Mouse (Mus musculus): Measurements from ENCODE around the gene Fabp3. TPM values are rescaled to one million over a fixed set of nuclear protein-coding genes. Genes with fewer than 3 reads are reported as not detected.

Fabp3 gene
- 2.2 and 2.6 TPM in 2 replicates for polyA plus RNA-seq (2012; rRNA removed)

DNA sequence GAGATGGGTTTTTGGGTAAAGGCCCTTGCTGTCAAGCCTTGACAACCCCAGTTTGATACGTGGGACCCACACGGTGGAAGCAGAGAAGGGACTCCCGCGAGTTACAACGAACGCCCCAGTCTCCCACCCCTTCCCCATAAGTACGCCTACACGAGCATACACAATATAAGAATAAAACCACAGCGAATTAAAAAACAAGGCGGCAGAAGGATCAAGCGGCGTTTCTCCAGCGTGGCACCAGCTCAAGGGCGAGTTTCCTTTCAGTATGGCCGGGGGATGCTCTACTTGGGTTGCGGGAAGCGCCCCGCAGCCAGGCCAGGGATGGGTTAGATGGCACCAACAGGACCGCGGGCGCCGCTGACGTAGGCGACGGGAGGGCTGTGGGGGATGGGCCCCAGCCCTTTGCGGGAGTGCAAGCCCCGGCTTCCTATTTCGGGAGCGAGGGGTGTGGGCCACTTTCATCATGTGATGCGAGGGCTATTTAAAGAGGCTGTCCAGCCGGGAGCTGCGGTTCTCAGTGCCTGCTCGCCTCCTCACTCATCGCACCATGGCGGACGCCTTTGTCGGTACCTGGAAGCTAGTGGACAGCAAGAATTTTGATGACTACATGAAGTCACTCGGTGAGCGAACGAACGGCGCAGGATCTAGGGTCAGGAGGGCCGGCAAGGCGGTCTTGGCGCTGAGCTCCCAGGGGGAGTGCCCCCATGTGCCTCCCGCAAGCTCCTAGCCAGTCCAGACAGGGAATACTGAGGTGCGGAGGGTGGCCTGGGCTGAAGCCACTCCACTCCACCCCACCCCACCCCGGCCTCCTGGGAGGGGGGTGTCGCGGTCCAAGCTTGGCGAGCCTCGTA is at the start of gene Fabp3, which contains the start of gene Gm10570:
TSS of gene Fabp3 (plus strand) at position 365 of the 851 bp plus-strand sequence.
TSS of gene Gm10570 (minus strand) at position 444 of the 851 bp plus-strand sequence.
- no peak for DNase-seq (ENCODE audit: low read depth, low spot score)
- WGBS: 2% methylated on average over 52 of the region's 52 CpGs

GRCm38 (mm10) chr4:130260406-130260805 is 48.0 kb upstream of the Fabp3 start:
- WGBS: 41% methylated on average over 5 of the region's 5 CpGs
- DNase-seq (ENCODE audit: low read depth, low spot score): no peak

DNA sequence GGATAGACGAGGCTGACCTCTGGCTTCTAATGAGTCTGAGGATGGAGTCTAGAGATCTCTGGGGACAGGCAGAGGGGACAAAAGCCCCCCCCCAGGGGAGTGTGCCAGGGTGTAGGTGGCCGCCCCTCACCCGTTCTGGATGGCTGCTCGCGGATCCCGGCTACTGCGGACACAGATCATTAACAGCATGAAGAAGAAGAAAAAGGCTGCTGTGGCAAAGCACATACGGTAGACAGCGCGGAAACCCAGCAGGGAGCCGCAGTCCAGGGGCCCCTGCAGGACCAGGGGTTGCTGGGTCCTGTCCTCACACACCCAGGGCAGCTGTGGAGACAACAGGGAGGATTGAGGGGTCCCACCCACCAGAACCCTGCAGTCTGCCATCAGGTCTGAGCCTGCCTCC is 44.3 kb upstream of the Fabp3 start:
- 82% methylated on average over 11 of the region's 11 CpGs for WGBS
- DNase-seq (ENCODE audit: low read depth, low spot score): no peak

DNA sequence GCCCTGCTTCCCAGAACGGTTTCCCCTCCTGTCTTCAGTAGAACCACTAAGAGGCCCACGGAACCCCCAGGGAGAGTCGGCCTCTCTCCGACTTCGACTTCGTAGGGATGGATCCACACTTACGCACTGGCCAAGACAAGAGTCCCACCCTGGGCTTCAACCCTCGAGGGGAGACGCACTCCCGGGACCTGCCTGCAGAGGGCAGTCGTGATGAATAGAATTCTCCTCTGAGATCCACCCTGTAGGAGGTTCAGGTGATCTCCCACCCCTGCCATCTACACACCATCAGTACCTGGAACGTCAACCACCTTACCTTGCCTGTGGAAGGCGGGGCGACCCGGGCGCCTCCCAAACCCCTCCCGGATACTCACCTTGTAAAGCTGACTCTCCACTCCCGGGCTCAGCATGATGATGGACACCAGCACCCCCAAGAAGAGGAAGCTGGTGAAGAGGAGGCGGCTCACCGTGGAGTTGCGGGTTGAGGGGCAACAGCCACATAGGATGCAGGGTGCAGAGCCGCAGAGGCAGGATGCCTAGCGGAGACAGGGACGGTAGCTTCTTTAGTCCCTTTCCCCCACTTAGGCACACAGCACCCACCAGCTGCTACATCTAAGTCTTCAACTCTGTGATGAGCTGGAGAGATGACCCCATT is 43.6 kb upstream of the Fabp3 start:
- DNase-seq (ENCODE audit: low read depth, low spot score): no peak

DNA sequence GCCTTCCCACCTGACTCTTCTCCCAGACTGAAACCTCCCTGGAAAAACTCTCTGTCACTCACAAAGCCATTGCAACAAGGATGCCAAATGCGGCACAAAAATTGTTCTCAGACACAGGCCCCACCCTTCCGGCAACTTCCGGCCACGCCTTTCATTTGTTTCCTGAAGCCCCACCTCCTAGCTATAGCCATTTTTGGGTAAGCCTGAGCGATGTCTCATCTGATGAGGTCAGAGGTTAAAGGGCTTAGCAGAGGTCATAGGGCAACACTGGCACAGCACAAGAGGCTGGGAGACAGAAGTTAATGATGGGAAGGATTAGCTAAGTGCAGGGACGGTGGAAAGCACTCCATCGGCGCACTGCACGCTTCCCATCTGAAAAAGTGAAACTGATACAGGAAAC is 41.8 kb upstream of the Fabp3 start:
- WGBS: 12% methylated on average over 9 of the region's 9 CpGs
- DNase-seq (ENCODE audit: low read depth, low spot score): no peak

More for the DNA sequence above, 43.6 kb upstream of the Fabp3 start:
- 34% methylated on average over 24 of the region's 24 CpGs for WGBS

DNA sequence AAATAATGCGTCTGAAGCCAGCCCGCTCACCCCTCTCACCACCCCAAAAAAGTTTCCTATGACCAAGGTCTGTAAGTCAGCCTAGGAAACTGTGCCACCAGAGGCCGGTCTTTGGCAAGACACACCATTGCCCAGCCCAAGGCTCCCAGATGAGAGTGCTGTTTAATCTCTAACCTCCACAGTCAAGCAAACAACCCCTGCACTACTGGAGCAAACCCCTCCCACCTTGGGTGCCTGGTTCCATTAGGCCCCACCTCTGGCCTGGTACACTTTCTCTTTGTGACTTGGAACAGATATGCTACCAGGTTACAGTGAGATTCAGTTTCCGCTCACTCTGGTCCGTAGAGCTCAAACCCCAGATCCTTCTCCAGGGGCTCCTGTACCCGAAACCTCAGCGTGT is 41.3 kb upstream of the Fabp3 start:
- no peak for DNase-seq (ENCODE audit: low read depth, low spot score)

DNA sequence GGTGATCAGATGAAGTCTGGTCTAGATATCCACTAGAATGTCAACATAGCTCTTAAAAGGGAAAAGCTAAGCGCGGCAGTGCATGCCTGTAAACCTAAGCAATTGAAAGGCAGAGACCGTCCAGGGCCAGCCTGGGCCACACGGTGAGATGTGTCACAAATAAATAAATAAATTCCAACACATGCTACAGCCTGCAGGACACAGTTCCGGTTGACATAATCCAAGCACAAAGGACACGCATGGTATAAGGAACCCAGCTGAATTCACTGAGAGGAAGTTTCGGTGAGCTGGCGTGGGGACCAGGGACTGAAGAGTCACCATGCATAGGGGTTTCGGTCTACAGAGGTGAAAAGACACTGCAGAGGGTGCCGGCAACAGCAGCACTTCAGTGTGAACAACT is 39.7 kb upstream of the Fabp3 start:
- WGBS: 83% methylated on average over 10 of the region's 10 CpGs
- no peak for DNase-seq (ENCODE audit: low read depth, low spot score)

More for the DNA sequence above, 41.3 kb upstream of the Fabp3 start:
- WGBS: 35% methylated on average over 7 of the region's 7 CpGs

GRCm38 (mm10) chr4:130270089-130270488 is 38.3 kb upstream of the Fabp3 start:
- 86% methylated on average over 8 of the region's 8 CpGs for WGBS
- no peak for DNase-seq (ENCODE audit: low read depth, low spot score)

DNA sequence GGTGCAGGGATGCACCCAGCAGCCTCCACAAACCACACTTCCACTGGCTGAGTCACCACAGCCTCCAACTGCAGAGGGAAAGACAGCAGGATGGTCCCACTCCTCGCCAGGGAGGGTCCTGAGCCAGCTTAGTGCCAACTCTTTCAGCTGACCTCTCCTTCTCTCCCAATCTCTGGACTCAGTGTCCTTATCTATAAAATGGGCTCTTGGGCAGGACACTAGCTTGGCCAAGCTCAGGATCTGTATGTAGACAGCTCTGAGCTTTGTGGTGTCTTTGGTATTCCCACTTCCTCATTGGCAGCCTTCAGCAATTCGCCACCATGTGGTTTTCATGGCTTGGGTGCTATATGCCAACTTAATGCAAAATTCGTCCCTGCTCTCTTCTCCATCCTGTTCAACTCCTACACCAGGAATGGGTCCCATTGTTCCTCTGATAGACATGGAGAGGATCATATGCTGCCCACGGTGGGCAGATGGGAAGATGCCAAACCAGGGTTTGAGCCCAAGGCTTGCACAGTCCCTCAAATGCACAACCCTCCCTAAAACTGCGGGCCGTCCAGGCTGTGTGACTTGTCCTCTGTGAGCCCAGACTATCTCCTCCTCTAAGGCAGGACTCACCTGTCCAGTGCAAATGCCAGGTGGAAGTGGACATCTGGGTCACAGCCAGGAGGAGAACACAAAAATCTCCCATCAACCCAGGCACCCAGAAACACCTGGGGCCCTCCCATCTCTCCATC is 37.6 kb upstream of the Fabp3 start:
- no peak for DNase-seq (ENCODE audit: low read depth, low spot score)
- WGBS: 82% methylated on average over 6 of the region's 6 CpGs

GRCm38 (mm10) chr4:130273698-130274345 is 34.6 kb upstream of the Fabp3 start:
- DNase-seq (ENCODE audit: low read depth, low spot score): no peak
- 9% methylated on average over 11 of the region's 12 CpGs for WGBS

DNA sequence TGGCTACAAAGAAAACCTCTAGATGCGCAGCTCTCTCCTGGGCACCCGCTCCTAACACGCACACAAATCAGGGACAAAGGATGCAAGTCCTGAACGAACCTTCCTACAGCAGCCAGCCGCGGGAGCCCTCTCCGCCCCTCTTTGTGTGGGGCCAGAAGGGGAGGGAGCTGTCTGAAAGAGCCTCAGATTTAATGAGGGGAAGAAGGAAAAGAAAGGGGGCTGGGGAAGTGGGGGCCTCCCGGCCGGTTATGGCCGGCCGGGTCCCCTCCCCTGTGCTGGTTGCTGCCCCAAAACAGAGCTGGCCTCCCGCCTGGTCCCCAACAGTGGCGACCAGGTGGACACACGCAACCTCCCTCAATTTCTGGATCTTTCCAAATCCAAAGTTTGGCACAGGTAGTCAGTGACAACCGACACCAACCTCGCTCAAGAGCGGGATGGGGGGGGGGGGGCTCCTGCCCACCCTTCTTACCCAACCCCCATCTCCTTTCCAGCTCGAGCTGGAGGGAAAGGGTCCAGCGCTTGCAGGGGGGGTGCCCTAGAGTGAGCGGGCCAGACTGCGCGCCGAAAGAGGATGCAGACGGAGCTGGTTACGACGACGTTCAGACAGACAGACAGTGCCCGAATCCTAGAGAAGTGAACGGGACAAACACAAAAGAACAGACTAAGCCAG is 33.9 kb upstream of the Fabp3 start:
- no peak for DNase-seq (ENCODE audit: low read depth, low spot score)

GRCm38 (mm10) chr4:130275016-130275822 is 33.2 kb upstream of the Fabp3 start:
- no peak for DNase-seq (ENCODE audit: low read depth, low spot score)
- 2% methylated on average over 62 of the region's 62 CpGs for WGBS

More for the DNA sequence above, 33.9 kb upstream of the Fabp3 start:
- WGBS: 1% methylated on average over 29 of the region's 29 CpGs

DNA sequence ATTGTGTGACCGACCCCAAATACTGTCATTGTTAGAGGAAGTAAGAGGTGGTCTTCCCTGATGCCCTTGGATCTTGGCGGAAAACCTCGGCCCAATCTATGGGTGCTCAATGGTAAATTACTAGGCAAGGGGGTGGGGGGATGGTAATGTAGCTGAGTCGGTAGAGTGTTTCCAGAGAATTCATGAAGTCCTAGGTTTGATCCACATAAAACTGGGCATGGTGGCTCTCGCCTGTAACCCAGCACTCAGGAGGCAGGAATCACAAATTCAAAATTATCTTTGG is 32.6 kb upstream of the Fabp3 start:
- WGBS: 37% methylated on average over 5 of the region's 5 CpGs

GRCm38 (mm10) chr4:130276573-130277176 is 31.7 kb upstream of the Fabp3 start:
- whole genome bisulfite sequencing: 22% methylated on average over 7 of the region's 7 CpGs
- no peak for DNase-seq (ENCODE audit: low read depth, low spot score)

More for the DNA sequence above, 32.6 kb upstream of the Fabp3 start:
- no peak for DNase-seq (ENCODE audit: low read depth, low spot score)

DNA sequence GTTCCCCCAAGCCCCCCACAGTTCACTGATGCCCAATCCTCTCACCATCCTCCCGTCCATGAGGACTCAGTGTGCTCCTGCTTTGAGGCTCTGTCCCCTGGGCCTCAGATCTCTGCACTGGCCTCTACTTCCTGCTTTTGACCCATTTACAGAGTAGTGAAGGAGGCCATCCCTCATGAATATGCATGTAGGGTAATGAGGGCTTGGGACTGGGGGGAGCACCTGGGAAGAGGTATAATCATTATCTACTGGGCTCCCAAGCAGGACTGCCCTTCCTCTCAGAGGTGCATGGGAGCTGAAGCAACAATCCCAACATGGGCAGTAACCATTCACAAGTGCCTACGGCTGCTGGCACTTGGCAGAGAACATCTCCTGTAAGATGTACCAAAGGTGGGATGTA is 29.3 kb upstream of the Fabp3 start, which contains the start of gene Serinc2:
TSS of gene Serinc2 (minus strand) at position 101 of the 400 bp plus-strand sequence.
- 81% methylated on average over 2 of the region's 2 CpGs for WGBS

GRCm38 (mm10) chr4:130282856-130283255 is 25.5 kb upstream of the Fabp3 start:
- DNase-seq (ENCODE audit: low read depth, low spot score): no peak
- 71% methylated on average over 5 of the region's 5 CpGs for WGBS

More for the DNA sequence above, 29.3 kb upstream of the Fabp3 start, which contains the start of gene Serinc2:
- no peak for DNase-seq (ENCODE audit: low read depth, low spot score)

- WGBS: 81% methylated on average over 9 of the region's 9 CpGs
- no peak for DNase-seq (ENCODE audit: low read depth, low spot score)
Measured at GRCm38 (mm10) chr4:130283826-130284225, 24.6 kb upstream of the Fabp3 start.

GRCm38 (mm10) chr4:130286531-130286930 is 21.9 kb upstream of the Fabp3 start:
- DNase-seq (ENCODE audit: low read depth, low spot score): no peak
- 29% methylated on average over 3 of the region's 3 CpGs for WGBS
